Mouse (Mus musculus) heart, adult 2 months (tissue): Measurements from ENCODE around the gene Ccnk. TPM values are rescaled to one million over a fixed set of nuclear protein-coding genes. Genes with fewer than 3 reads are reported as not detected.
A peak's percentile ranks its signal among the peaks of the same experiment; 100 is the strongest.

Experiments
- DNase-seq, 2 experiments: peaks; one replicate each; pipeline ENCODE4 v3.0.0; 2021
- H3K27ac ChIP-seq: fragments of 200-600 bp; 2 replicates; pipeline ENCODE4 v1.8.1; 2022
- H3K27me3 ChIP-seq: fragments of 200-500 bp; 2 replicates; pipeline ENCODE4 v1.6.1; 2012; ENCODE audit warnings: mild to moderate bottlenecking, low read length, inconsistent platforms, mixed read lengths; ENCODE audit not compliant: control insufficient read depth, insufficient read depth
- H3K36me3 ChIP-seq: fragments of 200-500 bp; 2 replicates; pipeline ENCODE4 v1.6.1; 2012; ENCODE audit warnings: low read length, inconsistent platforms; ENCODE audit not compliant: control insufficient read depth, insufficient read depth
- H3K4me1 ChIP-seq: fragments of 200-500 bp; 2 replicates; pipeline ENCODE4 v1.6.1; 2011; ENCODE audit warnings: low read length; ENCODE audit not compliant: control insufficient read depth, insufficient read depth
- H3K4me3 ChIP-seq: fragments of 200-600 bp; 2 replicates; pipeline ENCODE4 v1.8.1; 2022
- H3K79me2 ChIP-seq: fragments of 200-500 bp; replicated peaks from 2 replicates; pipeline ENCODE4 v1.6.1; 2012; ENCODE audit warnings: mild to moderate bottlenecking, inconsistent platforms, low read length, moderate library complexity, mixed read lengths; ENCODE audit not compliant: control insufficient read depth, insufficient read depth
- H3K9ac ChIP-seq: fragments of 200-500 bp; 2 replicates; pipeline ENCODE4 v1.6.1; 2012; ENCODE audit warnings: low read depth, mild to moderate bottlenecking, control low read depth, inconsistent platforms, low read length, mixed read lengths
- CTCF ChIP-seq: fragments of 200-600 bp; IDR thresholded peaks from 2 replicates; pipeline ENCODE4 v1.8.1; 2022; ENCODE audit warnings: antibody characterized with exemption, mild to moderate bottlenecking, moderate library complexity
- EP300 ChIP-seq: fragments of 200-500 bp; IDR thresholded peaks from 2 replicates; pipeline ENCODE4 v1.6.1; 2011; ENCODE audit warnings: low read depth, low read length, control low read depth; ENCODE audit not compliant: insufficient read depth
- POLR2A ChIP-seq: fragments of 200-500 bp; IDR thresholded peaks from 2 replicates; pipeline ENCODE4 v1.6.1; 2011; ENCODE audit warnings: mild to moderate bottlenecking, low read depth, low read length, control low read depth; ENCODE audit not compliant: insufficient read depth
- WGBS: fragments of 180-500 bp; shearing (Covaris S2); methylation state at CpG from one replicate; pipeline ENCODE4 v1.1.7; 2018; 5-methylcytosine and 5-hydroxymethylcytosine counted together
- intact Hi-C: fragments of 180-260 bp; cut with DNase I; formaldehyde crosslinking; loops from one replicate; pipeline ENCODE4 v1.15.1; 2025
- polyA plus RNA-seq: library from polyadenylated mRNA; depleted of rRNA; stranded (reverse); fragments of >200 nt; gene quantifications from 2 replicates; pipeline ENCODE4 v1.2.3, GENCODE M21; 2012
- total RNA-seq, 2 experiments: library from RNA; stranded (reverse); gene quantifications; 2 replicates each; pipeline ENCODE4 v1.2.3; 2021

Ccnk gene
- total and polyA plus RNA-seq, 3 experiments, result 14.8 to 31.9 (median 28.9) TPM

GRCm38 (mm10) chr12:108216611-108217370, 37.4 kb downstream of the Ccnk start:
- no peak overlapping the region for H3K9ac ChIP-seq
- peaks cover 1% of the 10 kb centered on the region; the same call in 1 of the 2 replicates for H3K79me2 ChIP-seq
- peaks cover 3% of the 10 kb centered on the region; the same call in 1 of the 2 replicates for H3K4me1 ChIP-seq
- H3K36me3 ChIP-seq, result no peaks in the 10 kb centered on the region
- no peak for DNase-seq
- H3K27ac ChIP-seq, result no peak overlapping the region
- intact Hi-C loops, result loop anchor here (1.0 kb wide), 1 partner anchor 77 kb away; no protein-coding TSS in a partner anchor
- H3K27me3 ChIP-seq, result no peaks in the 10 kb centered on the region
- WGBS, result 86% methylated on average over 11 of the region's 11 CpGs
- H3K4me3 ChIP-seq, result no peak overlapping the region
- no peak for TF ChIP-seq CTCF
- TF ChIP-seq EP300, result no peak
- TF ChIP-seq POLR2A, result no peak

GRCm38 (mm10) chr12:108217572-108217971, 38.2 kb downstream of the Ccnk start:
- peak; percentile 63 to 73 for DNase-seq
- H3K27me3 ChIP-seq, result no peaks in the 10 kb centered on the region
- H3K36me3 ChIP-seq, result no peaks in the 10 kb centered on the region
- TF ChIP-seq POLR2A (no peak), EP300 (no peak), CTCF (peak; percentile 78)
- no peak overlapping the region for H3K9ac ChIP-seq
- H3K27ac ChIP-seq, result no peak overlapping the region
- peaks cover 3% of the 10 kb centered on the region; the same call in 1 of the 2 replicates for H3K4me1 ChIP-seq
- intact Hi-C loops, result loop anchor here (1.0 kb wide), 1 partner anchor 76 kb away; no protein-coding TSS in a partner anchor
- WGBS, result 51% methylated on average over 5 of the region's 5 CpGs
- H3K4me3 ChIP-seq, result no peak overlapping the region
- peaks cover 1% of the 10 kb centered on the region; the same call in 1 of the 2 replicates for H3K79me2 ChIP-seq

GRCm38 (mm10) chr12:108219163-108219562, 39.8 kb downstream of the Ccnk start:
- Histone ChIP-seq H3K4me1 (no peaks in the 10 kb centered on the region; the same call in 1 of the 2 replicates), H3K27me3 (no peaks in the 10 kb centered on the region), H3K36me3 (no peaks in the 10 kb centered on the region), H3K4me3 (no peak overlapping the region), H3K9ac (no peak overlapping the region), H3K79me2 (peaks cover 1% of the 10 kb centered on the region; the same call in 1 of the 2 replicates), H3K27ac (no peak overlapping the region)
- 35% methylated on average over 15 of the region's 15 CpGs for WGBS
- intact Hi-C loops, result no loop called here
- DNase-seq, result no peak
- TF ChIP-seq POLR2A, result no peak

GRCm38 (mm10) chr12:108219825-108220616, 40.6 kb downstream of the Ccnk start:
- H3K36me3 ChIP-seq, result no peaks in the 10 kb centered on the region
- 70% methylated on average over 21 of the region's 21 CpGs for WGBS
- no peak overlapping the region for H3K27ac ChIP-seq
- H3K79me2 ChIP-seq, result peaks cover 1% of the 10 kb centered on the region; the same call in 1 of the 2 replicates
- H3K4me3 ChIP-seq, result no peak overlapping the region
- no peaks in the 10 kb centered on the region for H3K27me3 ChIP-seq
- DNase-seq, result no peak
- no peak overlapping the region; the same call in 1 of the 2 replicates for H3K9ac ChIP-seq
- intact Hi-C loops, result no loop called here
- TF ChIP-seq CTCF, result no peak
- no peak for TF ChIP-seq POLR2A
- TF ChIP-seq EP300, result no peak
- no peaks in the 10 kb centered on the region; the same call in 1 of the 2 replicates for H3K4me1 ChIP-seq

GRCm38 (mm10) chr12:108220621-108221020, 41.2 kb downstream of the Ccnk start:
- no peak for TF ChIP-seq EP300
- TF ChIP-seq POLR2A, result no peak
- TF ChIP-seq CTCF, result no peak
- intact Hi-C loops, result no loop called here
- Histone ChIP-seq H3K27ac (no peak overlapping the region), H3K4me3 (no peak overlapping the region), H3K9ac (no peak overlapping the region), H3K4me1 (no peaks in the 10 kb centered on the region; the same call in 1 of the 2 replicates), H3K79me2 (peaks cover 1% of the 10 kb centered on the region; the same call in 1 of the 2 replicates), H3K36me3 (no peaks in the 10 kb centered on the region), H3K27me3 (no peaks in the 10 kb centered on the region)
- 66% methylated on average over 12 of the region's 12 CpGs for whole genome bisulfite sequencing
- peak in 1 of 2 experiments; percentile 27 for DNase-seq

GRCm38 (mm10) chr12:108221206-108221605, 41.8 kb downstream of the Ccnk start:
- no peaks in the 10 kb centered on the region; the same call in 1 of the 2 replicates for H3K4me1 ChIP-seq
- DNase-seq, result no peak
- peaks cover 1% of the 10 kb centered on the region; the same call in 1 of the 2 replicates for H3K79me2 ChIP-seq
- H3K4me3 ChIP-seq, result no peak overlapping the region
- H3K9ac ChIP-seq, result no peak overlapping the region
- no peaks in the 10 kb centered on the region for H3K36me3 ChIP-seq
- no peaks in the 10 kb centered on the region for H3K27me3 ChIP-seq
- 55% methylated on average over 10 of the region's 10 CpGs for WGBS
- no peak overlapping the region for H3K27ac ChIP-seq
- TF ChIP-seq EP300 (no peak), POLR2A (no peak), CTCF (peak; percentile 34)
- intact Hi-C loops, result no loop called here
